Mouse (Mus musculus) c-Kit-positive CD71-positive TER-119-positive erythroid progenitor cells, embryonic 14.5 days (primary cell): ENCODE data around the gene Zp1.

Source experiments
- DNase-seq: peaks from one replicate; pipeline ENCODE4 v3.0.0-alpha.2; 2013; ENCODE audit warnings: low spot score

The Zp1 gene

DNA sequence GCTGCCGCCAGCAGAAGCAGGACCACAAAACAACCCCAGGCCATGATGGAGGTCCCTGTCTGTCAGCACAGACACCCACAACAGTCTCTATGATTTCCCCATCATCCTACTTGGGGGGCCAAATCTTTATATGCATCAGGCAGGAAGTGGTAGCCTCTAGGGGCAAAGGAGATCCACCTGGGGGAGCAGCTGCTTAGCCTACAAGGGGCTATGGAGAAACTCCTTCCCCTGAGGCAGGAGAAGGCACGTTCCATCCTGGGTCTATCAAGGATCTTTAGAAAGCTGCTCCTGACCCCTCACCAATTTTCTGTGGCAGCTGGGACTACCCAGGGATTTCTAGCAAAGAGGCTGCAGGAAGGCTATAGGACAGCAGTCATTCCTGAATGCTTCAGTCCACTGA is at the start of gene Zp1:
Gene Zp1, minus strand, starts transcription at position 101 of the 400 bp plus-strand sequence.
- DNase-seq: no peak

DNA sequence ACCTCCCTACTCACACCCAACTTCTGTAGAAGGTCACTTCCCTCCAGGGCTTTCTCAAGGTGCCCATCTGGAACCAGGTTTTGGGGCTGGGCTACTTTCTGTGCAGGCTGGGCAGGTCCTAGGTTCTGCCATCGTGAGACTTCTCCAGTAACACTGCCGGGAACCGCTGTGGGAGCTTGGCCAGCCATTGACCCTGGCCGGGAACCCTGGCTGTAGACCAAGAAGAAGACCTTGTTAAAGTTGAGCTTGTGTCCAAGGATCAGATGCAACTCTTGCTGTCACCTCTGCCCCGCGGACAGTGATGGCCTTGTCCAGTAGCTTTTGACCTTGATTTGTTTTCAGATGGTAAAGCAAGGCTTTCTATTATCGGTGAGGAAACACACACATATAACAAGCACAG is 48.1 kb upstream of the Zp1 start:
- DNase-seq: no peak

DNA sequence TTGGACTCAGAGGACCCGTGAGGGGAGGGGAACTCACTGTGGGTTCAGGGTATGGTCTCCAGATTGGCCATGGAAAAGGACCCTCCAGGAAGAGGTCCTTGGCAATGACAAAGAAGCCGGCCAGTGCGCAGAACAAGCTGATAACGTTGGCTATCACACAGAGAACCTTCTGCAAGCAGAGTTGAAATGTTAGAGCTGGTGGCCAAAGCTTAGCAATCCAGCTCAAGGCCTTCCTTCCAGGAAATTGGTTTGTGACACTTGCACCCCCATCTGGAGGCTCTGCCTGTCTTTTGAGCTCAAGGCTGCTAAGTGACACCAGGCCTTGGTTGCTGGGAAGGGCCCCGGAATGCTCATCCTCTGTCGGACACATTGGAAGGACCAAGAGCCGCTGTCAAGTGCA is 45.3 kb upstream of the Zp1 start:
- DNase-seq: no peak

DNA sequence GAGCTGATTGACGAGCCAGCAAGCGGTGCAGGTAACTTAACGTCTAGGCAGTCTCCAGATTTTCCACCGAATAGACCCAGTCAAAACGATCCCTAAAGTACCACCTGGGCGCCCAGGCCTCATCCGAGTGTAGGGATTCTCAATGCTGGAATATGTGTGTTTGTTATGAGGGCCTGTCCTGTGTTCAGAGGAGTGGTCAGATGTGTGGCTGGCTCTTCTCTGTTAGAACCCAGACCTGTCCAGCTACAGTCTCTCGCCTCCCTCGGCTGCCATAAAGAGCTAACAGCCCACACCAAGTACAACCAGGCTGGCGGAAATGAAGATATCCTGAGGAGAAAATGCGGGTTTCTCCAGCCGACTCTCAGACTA is 39.5 kb upstream of the Zp1 start:
- no peak for DNase-seq

DNA sequence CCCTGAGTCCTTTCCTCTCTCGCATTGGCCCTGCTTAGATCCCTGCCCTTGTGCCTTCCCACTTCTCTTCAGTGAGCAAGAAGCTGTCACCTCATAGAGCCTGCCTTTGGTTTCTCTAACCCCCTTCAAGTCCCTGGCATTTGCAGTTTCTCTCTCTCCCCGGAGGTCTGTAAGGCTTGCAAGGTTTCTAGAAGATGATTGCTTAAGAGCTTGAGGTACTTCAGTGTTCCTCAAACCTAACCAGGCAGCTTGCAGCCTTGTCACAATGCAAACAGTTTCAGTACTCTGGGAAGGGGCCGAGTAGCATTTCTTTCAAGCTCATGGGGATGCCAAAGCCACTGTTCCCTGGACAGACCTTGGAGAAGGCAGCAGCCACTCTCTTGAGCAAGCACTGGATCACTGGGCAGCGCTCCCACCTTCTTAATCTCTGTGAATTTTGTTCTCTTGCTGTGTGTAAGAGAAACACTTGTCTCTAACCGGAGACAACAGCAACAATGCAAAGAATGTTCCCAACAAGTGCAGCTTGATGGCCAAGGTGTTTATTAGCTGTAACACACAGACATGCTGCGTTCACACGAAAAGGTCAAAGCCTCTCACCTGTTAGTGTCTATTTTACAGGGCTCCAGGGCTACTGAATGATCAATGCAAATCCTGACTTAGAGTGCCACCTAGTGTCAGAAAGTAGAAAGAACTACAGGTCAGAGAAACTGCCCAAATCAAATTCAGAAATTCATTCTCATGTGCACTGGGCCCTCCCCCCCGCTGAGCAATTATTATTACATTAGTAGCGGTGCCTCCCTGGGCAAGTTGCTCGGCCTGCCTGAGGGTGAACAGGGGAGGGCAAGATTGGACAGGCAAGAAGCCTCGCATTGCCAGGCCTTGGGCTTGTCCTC is 38.9 kb upstream of the Zp1 start:
- peak; percentile 68 for DNase-seq

DNA sequence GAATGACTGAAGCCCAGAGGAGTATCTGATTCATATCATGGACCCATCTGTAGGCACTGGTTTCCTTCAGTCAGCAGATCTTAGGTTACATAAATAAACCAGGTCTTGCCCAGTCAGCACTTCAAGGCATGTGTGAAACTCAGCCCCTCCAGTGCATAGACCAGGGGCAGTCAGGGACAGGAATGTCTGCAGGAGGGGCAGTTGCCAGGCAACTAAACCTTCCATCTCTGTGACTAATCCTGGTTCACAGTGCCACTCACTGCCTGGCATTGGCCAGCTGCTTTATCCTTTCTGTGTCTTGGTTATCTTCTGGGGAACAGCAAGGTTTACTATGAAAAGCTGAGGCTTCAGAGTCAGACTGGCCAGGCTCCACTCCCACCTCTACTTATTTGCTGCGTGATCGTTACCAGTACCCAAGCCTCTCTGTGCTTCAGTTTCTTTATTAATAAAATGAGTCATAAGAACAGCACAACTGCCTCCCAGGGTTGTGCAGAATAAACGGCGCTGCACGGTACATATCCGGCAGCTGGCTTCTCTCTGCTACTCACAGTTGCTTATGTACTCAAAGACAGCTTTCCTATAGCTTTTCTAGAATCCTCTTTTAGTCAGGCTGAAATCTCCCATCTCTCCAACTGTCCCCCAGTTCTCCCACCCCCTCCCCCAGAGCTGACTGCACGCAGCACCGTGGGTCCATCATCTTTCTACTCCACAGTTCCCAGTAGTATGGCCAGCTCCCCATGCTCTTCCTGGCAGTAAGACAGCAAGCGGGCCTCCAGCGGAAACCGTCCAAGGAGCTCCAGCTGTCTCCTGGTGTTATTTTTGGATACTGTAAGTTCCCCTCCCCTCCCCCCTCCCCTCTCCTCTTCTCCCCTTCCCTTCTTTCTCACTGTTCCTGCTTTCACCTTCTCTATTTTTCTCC is 31.8 kb upstream of the Zp1 start:
- no peak for DNase-seq

DNA sequence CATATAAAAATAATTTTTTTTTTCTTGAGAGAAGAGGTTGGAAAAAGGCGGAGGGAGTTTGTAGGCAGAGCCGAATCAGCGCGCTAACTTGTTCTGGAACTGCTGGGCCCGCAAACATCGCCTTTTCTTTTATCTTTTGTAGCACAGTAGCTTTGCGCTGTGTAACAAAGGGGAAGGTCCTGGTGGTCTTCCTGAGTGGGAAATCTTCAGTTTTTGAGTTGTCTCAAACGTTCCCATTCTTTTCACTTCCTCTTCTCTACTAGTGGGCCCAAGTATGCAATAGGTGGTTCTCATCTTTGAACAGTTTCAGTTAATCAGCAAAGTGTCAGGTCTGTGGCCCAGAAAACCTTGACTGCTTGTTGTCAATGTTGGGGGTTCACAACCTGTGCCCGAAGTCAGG is 29.1 kb upstream of the Zp1 start:
- no peak for DNase-seq

DNA sequence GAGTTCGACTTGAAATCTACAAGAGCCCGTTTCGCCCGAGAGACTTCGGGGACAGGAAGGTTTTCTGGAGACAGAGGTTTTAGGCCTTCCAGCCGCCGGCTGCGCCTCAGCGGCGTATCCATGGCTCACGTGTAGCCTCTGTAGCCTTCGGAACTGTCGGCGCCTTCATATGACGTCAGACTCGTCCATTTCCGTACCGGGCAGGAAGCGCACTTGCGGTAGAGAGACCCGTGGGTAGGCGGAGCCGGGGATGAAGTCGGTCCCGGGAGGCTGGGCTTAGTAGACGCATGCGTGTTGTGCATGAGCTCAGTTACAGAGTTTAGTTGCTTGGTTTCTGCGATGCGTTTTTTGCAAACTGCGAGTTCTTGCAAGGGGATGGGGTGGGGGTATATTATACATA is 28.7 kb upstream of the Zp1 start, which contains the start of gene Ccdc86:
Gene Ccdc86, minus strand, starts transcription at position 155 of the 400 bp plus-strand sequence.
- peak; percentile 97 for DNase-seq

DNA sequence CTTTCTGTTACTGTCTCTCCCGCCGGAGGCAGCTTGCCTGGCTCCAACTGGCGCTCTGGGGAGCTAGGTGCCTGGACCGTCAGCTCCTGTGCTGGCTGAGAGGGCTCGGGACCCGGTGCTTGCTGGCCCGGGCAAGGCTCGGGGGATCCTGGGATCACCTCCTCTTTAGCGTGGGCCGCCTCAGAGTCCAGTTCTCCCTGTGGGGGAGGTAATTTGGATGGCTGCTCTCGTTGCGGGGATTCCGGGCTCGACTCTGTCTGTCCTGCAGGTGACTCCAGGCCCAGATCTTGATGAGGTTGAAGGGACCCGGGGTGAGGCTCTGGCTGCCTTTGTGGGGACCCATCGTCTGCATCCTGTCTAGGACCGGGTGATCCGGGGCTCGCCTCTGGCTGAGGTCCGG is 28.0 kb upstream of the Zp1 start:
- no peak for DNase-seq

DNA sequence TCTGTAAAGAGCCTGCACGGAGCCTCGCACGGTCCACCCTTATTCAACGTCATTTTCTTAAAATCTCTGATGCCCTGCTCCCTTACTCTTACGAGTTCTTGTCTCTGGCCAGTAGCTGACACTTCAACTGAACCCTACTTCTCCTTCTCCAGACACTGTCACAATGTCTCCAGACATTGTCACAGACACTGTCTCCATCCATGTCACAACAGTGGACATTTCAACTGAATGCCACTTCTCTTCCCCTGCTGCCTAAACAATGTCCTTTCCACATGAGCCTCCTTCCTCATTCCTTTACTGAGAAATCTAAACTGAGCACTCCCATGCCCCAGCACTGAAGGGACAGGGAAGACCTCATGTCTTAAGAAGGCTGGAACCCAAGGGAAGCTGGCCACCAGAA is 26.8 kb upstream of the Zp1 start:
- DNase-seq: no peak

DNA sequence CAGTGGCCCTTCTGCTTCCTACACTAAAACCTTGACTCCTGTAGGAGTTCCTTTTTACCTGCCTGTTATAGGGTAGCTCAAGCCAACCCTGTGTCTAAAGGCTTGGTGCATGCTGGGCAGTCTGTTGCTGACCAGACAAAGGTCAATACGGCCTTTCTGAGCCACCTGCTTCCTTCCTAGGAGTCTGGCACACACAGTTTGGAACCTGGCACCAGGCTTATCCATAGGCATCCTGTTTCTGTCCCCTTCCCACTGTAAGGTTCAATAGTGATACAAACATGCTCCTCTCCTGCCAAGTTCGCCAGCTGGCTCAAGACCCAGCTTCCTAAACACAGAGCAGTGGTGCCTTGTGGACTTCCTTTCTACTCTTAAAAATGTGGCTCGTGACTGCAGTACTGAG is 26.1 kb upstream of the Zp1 start:
- DNase-seq: no peak

DNA sequence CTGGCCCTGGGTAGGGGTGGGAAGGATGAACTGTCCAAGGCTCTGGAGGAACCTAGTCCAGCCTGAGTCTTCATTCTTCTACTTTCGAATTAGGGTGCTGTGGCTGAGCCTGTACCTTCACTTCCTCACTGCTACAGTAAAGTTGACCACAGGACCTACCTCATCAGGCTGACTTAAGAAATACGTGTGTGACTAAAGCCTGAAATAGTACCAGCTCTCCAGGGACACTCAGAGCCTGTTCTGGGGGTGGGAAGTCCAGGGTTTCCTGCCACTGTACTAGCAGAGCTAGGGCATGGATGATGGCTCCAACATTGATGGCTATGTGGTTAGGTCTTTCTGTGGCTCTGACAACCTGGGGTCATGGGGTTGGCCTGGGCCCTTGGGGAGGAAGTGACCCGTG is 23.5 kb upstream of the Zp1 start:
- DNase-seq: no peak

DNA sequence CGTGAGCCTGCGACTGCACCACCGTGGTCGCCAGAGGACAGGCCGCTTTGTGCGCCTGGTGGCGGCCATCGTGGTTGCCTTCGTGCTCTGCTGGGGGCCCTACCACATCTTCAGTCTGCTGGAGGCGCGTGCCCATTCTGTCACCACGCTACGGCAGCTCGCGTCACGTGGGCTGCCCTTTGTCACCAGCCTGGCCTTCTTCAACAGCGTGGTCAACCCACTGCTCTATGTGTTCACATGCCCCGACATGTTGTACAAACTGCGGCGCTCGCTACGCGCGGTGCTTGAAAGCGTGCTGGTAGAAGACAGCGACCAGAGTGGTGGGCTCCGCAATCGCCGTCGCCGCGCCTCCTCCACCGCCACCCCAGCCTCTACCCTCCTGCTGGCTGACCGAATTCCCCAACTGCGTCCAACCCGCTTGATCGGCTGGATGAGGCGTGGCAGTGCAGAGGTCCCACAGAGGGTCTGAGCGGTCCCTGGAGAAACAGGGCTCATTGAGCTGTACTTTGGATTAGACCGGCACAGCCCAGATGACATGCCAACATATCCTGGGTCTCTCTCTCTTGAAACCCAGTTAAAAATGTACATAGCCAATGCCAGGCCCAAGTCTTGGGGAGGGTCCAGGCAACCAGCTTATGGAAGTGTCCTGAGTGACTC is 20.5 kb upstream of the Zp1 start:
- no peak for DNase-seq

DNA sequence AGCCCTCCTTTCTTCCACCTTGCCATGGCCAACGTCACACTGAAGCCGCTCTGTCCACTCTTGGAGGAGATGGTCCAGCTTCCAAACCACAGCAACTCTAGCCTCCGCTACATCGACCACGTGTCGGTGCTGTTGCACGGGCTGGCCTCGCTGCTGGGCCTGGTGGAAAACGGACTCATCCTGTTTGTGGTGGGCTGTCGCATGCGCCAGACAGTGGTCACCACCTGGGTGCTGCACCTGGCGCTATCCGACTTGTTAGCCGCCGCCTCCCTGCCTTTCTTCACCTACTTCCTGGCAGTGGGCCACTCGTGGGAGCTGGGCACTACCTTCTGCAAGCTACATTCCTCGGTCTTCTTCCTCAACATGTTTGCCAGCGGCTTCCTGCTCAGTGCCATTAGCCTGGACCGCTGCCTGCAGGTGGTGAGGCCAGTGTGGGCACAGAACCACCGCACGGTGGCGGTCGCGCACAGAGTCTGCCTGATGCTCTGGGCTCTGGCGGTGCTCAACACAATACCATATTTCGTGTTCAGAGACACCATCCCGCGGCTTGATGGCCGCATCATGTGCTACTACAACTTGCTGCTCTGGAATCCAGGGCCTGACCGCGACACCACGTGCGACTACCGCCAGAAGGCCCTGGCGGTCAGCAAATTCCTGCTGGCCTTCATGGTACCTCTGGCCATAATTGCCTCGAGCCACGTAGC is 19.8 kb upstream of the Zp1 start:
- DNase-seq: peak; percentile 68

DNA sequence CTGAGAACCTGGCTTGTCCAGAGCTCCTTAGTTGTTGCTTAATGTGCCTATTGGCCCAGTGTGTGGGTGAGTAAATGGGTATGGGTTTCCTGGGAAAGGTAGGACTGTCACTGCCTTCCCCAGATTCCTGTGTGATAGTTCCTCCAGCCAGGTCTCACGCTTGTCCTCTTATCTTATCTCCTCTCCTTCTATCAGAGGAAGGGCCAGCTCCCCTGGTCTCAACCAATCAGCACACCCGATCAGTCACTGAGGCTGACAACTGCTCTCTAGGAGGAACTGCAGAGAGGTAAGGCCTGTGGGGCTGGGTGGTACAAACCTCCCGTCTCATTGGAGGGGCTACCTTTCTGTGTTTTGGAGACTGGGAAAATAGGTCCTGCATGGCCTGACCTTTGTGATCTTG is 18.3 kb upstream of the Zp1 start:
- no peak for DNase-seq

DNA sequence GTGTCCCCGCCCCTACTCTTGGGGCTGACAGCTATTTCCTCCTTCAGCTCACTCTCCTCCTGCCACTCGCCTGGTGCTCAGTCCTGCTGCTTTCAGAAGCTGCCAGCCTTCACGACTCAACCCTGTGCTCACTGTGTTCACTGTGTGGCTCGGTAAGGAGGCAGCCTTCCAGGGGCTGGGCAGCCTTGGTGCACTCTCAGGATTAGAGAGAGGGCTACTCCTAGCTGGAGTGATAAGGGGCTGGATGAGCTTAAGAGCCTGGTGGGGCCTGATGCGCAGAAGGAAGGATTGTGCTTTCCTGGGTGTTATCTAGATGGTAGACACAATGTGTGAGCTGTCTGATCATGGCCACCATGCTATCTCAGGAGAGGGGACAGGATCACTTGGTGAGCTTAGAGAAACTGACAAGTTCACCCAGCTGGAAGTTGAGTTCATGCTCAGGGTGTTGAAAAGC is 16.7 kb upstream of the Zp1 start, which contains the start of gene Ptgdr2:
Gene Ptgdr2, plus strand, starts transcription at position 51 of the 454 bp plus-strand sequence.
- DNase-seq: no peak

DNA sequence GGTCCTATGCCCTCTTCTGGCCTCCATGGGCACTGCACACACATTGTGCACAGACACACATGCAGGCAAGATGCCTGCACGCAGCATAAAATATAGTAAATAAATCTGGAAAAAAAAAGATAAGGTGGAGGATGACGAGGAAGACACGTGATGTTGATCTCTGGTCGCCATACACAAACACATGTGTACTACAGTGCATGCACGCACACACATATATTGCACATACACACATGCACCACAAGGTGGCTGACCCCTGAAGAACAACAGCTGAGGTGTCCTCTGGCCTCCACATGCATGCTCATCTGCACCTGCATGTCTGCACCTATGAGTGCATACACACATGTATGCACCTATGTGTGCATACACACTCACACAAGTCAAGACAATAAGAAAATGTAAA is 15.6 kb upstream of the Zp1 start:
- DNase-seq: no peak

DNA sequence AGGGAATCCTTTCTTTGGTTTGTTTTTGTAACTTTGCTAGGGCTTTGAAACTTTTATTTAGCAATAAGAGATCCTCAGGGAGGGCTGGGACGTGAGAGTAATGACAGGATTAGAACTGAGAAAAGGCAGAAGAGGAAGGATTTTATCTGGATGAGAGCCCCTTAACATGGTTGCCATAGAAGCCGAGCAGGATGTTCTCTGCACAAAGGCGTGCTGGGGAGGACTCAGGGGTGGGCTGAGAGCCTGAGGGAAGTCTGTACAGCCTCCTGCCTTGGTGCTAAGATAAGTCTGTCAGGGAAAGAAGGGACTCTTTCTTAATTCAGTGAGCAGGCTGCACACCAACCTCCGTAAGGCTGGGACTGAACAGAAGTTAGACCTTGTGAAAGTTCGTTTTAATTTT is 14.6 kb upstream of the Zp1 start:
- no peak for DNase-seq

DNA sequence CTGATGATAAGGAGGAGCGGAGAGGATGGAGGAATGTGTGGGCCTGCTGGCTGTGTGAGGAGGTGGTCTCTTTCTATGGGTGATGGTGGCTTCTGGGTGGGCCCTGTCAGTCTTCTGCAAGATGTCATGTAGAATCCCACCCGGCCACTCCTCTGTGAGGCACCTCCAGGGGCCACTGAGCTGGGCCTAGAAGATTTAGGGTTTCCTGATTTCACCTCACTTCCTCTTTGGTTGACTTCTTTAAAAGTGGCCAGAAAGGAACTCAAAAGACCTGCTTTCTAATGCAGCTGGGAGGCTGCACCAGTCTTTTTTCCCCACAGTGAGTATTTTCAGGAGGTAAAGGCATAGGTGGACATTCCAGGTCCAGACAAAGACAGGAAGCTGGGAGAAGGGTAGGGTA is 10.2 kb upstream of the Zp1 start:
- no peak for DNase-seq

DNA sequence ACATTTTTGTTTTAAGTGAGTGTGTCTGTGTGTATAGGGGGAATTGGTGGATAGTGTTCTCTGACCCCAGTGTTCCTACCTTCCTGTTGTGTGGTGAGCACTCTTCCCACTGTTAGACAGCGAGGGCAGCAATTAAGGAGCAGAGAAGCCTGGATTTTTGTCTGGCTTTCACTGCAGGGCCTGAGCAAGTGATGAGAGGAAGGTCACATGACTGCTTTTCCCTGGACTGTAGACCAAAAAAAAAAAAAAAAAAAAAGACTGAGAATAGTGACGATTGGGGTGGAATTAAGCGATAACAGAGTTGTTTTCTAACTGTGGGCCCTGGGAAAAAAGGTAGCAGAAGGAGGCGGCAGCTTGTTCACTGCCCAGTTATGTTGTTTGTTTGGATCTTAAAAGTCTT is 6.2 kb upstream of the Zp1 start:
- no peak for DNase-seq

DNA sequence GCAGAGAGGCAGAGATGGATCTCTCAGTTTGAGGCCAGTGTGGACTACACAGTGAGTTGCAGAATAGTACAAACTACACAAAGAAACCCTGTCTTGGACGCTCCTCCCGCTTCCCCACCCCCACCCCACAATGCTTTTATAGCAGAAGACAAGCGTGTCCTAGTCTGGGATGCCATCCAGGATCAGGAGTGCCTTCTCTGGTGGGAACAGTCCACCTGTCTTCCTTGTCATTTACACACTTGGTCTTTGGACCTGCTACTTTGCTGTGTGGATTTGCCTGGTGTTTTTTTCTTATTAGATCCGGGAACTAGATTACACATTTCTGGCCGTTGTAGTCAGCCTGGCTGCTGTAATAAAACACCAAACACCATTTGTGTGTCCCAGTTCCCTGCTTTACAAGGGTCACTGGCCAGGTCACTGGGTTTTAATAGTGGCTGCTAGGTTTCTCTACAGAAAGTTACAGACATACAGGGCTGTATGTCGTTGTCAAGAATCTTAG is 5.7 kb upstream of the Zp1 start:
- no peak for DNase-seq

DNA sequence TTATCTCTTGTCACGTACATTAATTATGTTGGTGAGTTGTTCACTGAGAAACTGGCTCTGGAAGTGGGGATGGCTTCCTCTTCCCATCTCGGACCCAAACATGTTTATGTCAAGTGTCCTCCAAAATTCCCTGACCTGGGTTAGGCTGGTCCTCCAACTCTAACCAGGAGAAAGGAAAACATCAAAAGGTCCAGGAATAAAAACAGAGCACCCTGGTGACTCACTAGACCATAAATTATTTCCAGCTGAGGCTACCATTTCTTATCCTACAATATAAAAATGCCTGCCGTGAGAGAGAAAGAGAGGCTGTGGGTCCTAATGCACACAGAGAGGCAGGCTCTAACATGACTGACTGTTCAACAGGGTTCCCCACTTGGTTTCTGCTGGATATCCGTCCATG is 3.8 kb upstream of the Zp1 start:
- DNase-seq: no peak
